Mouse (Mus musculus): ENCODE data around the gene Rangap1.
"Not testable (repeated sequence)": the region's sequence is repeated elsewhere in the genome, so short reads cannot be mapped to it uniquely, and the experiment has no call there.

Rangap1 gene

DNA sequence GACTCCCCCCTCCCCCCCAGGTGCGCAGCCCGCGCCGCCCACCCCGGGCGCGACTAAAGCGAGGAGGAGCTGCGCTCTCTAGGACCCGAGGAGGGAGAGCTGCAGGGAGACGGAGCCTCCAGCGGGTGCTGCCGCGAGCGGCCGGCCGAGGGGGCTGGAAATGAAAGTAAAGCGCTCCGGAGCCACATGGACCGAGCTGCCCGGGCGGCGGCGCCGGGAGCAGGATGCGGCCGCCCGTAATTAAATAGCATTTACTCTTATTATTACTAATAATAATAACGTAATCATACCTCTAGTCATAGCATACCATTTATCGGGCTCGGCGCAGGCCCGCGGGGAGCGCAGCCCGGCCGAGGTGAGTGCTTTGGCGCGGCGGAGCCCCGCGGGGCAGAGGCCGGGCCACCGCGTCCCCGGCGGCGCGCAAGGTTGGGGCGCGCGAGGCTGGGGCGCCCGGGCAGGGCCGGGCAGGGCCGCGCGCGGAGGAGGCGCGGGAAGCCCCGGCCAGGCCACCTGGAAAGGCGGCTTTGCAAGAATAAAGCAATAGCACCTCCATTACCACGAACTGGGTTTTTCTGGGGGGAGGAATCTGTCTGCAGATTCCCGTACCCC lies at the start of gene Rangap1, which contains the start of gene Zc3h7b:
Rangap1 (minus strand) TSS at position 539 of the 609 bp plus-strand sequence.
Zc3h7b (plus strand) TSS at position 66 of the 609 bp plus-strand sequence.
- DNase-seq (ENCODE audit: low spot score in 2 of 2), result peak; percentile 77 to 81

DNA sequence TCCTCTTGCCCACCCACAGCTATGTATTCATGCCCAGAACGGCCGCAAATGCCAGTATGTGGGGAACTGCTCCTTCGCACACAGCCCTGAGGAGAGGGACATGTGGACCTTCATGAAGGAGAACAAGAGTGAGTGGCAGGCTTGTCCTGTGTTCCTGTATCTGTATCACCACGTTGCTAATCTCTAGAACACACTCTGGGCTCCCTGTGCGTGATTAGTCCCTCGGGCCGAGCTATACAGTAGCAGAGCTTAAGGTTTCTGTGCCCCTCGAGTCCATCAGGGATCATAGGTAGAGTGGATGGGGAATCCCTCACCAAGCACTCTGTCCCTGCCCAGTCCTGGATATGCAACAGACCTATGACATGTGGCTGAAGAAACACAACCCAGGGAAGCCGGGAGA lies 47.1 kb upstream of the Rangap1 start:
- no peak for DNase-seq (ENCODE audit: low spot score in 2 of 2)

DNA sequence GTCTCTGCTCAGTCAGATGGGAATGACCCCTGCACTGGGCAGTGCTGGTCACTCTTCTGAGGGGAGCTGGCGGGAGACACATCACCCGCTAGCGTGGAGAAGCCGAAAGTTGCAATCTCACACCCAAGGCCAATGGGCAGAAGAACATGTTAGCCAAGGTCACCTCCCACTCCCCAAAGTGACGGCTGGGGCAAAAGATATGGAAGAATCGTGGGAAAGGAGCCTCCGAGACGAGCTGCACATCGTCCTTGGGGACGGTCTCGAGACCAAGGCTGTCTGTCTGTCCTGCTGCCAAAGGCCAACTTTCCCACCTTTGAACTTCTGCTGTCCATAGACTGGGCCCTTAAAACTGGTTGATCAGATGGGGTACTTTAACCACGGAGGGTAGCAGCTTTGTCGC lies 42.2 kb upstream of the Rangap1 start:
- no peak for DNase-seq (ENCODE audit: low spot score in 2 of 2)

DNA sequence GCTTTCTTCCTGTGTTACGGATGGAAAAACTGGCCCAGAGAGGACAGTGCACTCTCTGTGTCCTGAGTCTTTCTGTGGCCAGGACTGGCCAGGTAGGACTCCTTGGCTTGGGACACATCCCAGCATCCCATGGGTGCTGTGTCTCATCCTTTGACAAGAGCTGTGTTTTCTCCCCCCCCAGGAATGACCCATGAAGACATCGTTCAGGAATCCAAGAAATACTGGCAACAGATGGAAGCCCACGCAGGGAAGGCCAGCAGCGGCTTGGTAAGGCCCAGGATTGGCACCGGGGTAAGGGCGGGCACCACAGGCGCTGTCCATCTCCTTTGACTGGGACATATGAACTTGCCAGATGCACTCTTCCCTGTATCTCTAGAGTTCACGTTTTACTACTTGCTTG lies 40.4 kb upstream of the Rangap1 start:
- DNase-seq (ENCODE audit: low spot score in 2 of 2), result no peak

DNA sequence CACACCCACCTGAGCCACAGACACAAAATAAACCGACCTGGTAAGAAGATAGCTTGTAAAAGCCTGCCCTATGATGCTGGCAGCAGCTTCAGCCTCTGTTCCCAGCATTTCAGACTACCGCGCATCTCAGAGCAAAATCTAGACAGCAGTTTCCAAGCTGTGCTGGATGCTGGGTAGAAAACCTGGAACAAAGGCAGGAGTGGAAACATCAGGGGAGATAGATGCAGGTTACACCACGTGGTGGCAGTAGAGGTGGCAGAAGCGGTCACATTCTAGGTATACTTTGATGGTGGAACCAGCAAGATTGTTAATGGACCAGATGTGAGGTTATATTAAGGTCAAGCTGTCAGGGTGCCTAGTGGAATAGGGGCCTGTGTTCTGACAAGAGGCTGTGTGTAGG lies 39.4 kb upstream of the Rangap1 start:
- no peak for DNase-seq (ENCODE audit: low spot score in 2 of 2)

DNA sequence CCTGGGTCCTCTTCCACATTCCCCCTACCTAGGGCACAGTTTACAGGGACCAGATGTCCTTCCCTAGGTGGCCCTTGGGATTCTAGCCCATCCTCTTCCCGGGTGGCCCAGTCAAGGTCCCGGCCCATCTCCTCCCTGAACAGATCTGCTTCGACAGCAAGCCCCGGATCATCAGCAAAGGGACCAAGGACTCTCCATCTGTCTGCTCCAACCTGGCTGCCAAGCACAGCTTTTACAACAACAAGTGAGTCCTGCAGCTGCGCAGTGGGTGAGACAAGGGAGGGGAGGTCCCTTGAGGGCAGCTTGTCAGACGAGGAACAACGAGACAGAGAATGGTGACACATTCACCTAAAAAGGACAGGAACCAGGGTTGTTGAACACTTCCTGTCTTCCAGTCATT lies 36.5 kb upstream of the Rangap1 start:
- no peak for DNase-seq (ENCODE audit: low spot score in 2 of 2)

DNA sequence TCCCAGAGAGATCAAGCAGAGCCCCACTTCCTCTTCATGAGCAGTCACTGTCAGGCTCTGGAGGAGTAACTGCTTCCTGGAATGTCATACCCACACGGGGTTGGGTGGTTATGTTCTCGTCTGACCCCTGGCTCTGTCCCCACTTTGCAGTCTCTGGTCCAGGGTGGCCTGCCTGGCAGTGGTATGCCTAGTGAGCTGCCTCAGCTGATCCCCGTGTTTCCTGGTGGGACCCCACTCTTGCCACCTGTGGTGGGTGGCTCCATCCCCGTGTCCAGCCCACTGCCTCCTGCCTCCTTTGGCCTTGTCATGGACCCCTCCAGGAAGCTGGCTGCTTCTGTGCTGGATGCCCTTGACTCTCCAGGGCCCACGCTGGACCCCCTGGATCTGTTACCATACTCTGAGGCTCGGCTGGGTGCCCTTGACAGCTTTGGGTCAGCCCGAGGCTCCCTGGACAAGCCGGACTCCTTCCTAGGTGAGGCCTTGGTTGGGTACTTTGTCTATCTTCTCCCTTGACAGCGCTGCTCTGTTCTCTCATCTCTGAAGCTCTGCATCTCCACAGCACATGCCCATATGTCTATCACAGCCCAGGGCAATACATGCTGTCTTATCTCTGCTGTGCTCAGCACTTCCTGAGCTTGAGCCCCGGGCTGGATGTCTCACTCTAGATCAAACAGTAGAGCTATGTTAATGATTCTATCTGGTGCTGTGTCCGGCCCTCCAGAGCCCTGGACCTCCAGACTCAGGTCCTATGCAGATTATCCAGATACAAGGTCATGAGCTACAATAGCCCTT lies 31.5 kb upstream of the Rangap1 start:
- no peak for DNase-seq (ENCODE audit: low spot score in 2 of 2)

DNA sequence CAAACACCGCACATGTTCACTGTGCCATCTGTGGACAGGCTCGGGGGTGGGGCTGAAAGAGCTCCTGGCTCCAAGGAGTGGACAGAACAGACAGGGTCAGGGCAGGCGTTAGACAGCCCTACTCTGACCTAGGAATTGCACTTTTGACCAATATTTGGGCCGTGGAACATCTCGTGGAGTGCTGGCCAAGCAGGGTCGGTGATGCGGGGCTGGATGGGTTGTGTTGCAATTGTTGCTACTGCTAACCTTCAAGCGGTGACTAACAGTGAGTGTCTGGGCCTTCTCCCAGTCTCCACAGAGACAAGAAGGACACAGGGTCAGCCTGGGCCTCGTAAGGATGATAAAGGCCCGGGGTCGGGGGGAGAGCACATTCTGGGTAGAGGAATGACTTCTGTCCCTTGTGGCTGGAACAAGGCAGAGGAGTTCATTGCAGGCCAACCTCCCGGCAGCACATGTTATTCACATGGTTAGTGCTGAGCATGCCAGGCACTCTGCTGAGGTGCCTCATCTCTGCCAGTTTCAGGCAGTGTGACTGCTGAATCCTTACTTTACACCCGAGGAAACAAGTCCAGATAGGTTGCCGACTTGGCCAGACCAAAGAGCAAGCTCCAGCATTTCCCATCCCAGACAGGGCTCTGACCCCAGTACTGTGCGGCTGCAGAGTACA lies 29.3 kb upstream of the Rangap1 start:
- DNase-seq (ENCODE audit: low spot score in 2 of 2), result no peak

DNA sequence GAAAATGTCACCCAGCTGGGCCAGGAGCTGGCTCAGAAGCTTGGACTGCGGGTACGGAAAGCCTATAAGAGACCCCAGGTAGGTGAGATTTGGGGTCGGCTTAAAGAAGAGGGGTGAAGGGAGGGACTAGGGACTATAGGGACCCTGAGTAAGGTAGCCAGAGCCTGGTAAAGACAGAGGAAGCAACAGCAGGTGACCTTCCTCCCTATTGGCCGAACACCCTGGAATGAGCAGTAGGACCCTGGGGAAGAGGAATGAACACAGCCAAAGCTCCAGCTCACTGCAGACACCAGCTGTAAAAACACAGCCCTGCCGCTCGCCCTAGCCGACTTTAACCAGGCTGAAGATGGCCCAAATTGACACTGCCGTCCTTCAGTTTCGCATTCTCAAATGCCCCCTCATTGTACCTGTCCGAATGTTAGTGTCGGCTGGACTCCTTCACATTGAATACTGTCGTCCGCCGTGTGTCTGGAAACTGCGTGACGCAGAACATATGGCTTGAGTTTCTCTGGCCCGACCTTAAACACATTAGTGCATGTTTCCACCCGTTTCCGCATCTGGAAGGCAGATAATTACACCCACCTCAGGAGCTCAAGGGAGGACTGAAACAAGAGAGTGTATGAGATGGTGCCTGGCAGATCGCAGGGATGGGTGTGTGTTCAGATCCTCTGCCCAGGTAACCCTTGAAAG lies 27.2 kb upstream of the Rangap1 start:
- DNase-seq (ENCODE audit: low spot score in 2 of 2), result no peak

DNA sequence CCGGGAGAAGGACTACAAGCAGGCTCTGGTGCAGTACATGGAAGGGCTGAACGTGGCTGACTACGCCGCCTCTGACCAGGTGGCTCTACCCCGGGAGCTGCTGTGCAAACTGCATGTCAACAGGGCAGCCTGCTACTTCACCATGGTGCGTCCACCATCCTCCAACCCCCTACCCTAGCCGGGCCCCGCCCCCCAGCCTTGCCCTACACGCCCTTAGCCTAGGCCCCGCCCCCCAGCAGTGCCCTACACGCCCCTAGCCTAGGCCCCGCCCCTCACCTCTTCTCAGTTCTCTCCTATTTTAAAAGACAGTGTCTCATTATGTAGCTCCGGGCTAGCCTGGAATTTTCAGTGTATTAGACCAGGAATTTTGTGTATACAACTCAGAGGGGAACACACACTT lies 23.7 kb upstream of the Rangap1 start:
- no peak for DNase-seq (ENCODE audit: low spot score in 2 of 2)

DNA sequence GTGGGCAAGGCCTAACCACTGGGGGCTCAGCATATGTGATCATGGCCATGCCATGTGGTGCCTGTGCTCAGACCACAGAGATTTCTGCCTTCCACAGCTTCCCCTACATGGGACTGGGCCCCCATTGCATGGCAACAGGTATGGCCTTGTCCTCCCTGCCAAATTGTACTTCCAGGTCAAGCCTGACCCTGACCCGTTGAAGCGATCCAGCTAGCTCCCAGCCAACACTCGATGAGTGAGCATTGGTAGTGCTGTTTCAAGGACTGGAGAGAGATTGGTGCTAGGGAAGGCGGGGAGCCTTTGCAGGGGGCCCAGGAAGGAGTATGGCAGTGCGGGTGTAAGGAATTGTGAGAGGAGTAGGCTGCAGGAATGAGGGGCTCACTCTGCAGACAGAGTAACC lies 21.1 kb upstream of the Rangap1 start:
- no peak for DNase-seq (ENCODE audit: low spot score in 2 of 2)

DNA sequence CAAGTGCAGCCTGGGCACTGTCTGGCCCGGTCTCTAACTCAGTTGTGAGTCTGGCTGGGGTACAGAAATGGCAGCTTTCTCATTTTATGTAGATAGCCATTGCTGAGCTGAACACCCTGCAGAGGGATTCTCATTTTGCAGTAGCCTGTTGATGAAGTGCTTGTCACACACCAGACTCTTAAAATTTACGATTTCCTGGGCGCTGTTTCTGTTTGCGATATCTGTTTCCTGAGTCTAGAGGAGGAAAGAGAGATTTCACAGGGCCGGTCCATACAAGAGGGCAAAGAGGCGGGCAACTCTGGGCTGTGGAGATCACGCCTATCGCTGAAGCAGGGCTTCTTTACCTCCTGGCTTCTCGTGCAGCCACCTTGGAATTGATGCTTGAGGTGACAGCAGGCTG lies 20.3 kb upstream of the Rangap1 start:
- DNase-seq (ENCODE audit: low spot score in 2 of 2), result no peak

DNA sequence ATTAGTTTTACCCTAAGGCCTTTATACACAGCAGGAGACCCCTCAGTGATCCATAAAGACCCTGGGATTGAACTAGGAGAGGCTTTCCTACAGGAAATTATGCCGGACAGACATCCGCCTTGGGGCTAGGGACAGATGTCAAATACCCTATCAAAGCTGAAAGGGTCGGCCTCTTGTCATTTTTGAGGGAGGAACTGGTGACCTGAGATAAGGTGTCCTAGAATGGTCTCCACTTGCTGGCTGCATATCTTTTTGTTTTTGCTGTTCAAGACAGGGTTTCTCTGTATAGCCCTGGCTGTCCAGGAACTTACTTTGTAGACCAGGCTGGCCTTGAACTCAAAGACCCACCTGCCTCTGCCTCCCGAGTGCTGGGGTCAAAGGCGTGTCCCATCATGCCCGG lies 19.2 kb upstream of the Rangap1 start:
- no peak for DNase-seq (ENCODE audit: low spot score in 2 of 2)

DNA sequence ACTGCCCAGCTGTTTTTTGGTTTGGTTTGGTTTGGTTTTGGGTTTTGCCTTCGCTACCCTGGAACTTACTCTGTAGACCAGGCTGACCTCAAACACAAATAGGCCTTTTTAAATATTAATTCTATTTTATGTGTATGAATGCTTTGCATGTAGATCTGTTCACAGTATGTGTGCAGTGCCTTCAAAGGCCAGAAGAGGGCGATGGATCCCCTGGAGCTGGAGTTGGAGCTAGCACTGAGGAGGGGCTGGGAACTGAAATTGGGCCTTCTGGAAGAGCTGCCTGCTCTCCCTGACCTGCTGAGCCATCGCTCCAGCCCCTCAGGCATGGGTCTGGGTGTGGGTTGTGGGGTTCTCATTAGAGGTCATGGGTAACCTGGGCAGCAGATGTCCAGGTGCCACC lies 16.6 kb upstream of the Rangap1 start:
- DNase-seq (ENCODE audit: low spot score in 2 of 2), result no peak

DNA sequence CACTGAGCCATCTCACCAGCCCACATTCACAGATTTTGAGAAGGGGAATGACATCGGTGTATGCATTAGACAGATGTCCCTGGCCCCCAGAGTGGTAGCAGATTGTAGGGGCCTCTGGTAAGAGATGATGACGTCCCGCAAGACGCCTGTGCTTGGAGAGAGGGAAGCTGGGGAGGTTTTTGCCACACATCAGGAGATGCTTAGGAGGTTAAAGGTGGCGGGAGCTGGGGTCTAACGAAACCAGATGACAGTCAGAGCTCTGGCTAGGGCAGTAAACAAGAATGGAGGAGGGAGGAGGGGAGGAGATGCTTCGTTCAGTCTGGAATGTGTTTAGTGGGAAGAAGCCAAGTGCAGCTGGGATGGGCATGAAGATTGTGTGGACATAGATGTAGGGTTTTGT lies 16.1 kb upstream of the Rangap1 start:
- no peak for DNase-seq (ENCODE audit: low spot score in 2 of 2)

DNA sequence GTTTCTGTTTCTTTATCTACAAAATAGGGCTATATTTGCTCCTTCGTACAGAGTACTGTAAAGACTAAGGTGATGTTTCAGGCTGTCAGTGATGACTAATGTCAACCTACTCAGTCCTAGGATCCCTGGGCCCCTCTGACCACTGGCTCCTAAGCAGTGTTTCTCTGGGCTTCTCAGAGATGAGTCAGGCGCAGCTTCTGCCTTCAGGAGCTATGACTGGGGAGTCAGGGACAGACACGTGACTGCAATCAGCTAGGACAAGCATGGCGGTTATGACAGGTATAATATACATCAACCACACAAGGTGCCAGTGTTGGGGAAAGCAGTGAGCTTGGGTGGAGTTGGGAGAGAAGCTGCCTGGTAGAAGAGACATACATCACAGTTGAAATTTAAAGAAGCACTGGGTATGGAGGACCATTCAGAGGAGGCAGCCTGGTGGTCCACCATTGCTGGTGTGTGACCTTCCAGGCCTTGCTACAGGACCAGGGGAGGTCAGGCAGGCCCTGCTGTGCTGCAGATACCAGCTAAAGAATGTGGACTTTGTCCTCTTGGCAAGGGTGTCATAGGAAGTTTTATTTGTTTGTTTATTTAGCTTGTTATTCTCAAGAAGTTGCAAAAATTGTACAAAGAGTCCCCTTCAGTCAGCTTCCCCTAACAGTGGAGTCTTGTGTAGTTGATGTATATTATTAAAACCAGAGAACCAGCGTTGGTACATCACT lies 15.2 kb upstream of the Rangap1 start:
- DNase-seq (ENCODE audit: low spot score in 2 of 2), result no peak

DNA sequence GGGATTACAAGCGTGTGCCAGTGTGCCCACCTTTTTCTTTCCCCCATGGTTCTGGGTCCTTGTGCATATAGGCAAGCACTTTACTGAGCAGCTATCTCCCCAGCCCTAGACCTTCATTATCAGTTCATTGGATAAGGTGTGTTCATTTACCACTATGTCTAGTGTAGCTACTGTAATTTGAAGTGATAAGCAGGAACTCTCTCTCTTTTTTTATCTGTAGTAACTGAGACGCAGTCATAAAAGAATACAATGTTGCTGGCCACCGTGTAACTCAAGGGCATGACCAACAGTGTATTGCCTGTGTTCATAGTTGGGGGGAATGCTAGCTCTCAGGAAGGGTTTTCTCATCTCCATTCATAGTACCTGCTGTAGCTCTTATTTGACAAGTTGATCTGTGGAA lies 14.2 kb upstream of the Rangap1 start:
- no peak for DNase-seq (ENCODE audit: low spot score in 2 of 2)

DNA sequence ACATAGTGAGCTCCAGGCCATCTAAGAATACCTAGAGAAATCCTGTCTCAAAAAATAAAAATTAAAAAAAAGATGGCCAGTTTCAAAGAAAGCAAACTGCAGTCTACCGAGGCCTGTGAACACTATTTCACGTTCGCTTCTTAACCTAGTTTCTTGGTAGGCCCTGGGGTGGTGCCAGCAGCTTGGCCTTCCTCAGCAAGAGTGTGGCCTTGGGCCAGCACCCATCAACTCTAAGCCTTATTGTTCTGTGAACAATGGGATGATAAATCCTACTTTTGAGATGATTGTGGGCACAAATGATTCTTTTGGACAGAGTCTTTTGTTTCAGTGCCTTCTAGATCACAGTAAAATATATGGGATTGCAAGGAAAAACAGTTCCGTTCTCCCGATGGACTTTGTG lies 13.4 kb upstream of the Rangap1 start:
- no peak for DNase-seq (ENCODE audit: low spot score in 2 of 2)

DNA sequence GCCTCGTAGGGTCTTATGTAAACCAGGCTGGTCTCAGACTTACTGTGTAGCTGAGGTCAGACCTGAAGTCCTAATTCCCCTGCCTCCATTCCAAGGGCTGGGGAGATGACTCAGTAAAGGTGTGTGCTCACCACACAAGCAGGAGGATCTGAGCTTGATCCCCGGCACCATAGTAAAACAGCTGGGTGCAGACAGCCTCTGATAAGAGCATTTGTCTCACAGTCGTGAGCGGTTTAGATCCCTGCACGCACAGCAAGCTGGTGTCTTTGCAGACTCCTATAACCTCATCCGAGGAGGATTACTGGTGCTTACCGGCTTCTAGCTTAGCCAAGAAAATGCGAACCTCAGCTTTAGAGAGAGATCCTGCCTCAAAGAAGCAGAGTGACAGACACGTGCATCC lies 8.3 kb upstream of the Rangap1 start:
- DNase-seq (ENCODE audit: low spot score in 2 of 2), result no peak

DNA sequence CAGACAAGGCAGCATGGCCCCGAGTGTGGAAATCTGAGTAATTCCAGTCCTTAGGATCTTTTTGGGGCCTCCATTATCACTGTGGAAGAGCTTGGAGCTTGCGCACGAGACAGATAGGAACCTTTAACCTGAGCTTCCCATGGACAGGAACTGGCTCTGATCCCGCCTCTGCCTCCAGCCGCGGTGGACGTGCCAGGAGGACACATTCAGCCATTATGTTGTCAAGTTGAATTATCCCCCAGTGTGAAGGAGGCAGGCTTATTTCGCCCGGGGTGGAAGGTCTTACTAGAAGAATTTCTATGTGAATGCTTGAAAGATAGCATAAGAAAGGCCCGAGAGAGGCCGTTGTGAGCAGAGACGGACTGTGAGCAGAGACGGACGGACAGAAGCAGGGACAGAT lies 4.4 kb upstream of the Rangap1 start:
- DNase-seq (ENCODE audit: low spot score in 2 of 2), result no peak

DNA sequence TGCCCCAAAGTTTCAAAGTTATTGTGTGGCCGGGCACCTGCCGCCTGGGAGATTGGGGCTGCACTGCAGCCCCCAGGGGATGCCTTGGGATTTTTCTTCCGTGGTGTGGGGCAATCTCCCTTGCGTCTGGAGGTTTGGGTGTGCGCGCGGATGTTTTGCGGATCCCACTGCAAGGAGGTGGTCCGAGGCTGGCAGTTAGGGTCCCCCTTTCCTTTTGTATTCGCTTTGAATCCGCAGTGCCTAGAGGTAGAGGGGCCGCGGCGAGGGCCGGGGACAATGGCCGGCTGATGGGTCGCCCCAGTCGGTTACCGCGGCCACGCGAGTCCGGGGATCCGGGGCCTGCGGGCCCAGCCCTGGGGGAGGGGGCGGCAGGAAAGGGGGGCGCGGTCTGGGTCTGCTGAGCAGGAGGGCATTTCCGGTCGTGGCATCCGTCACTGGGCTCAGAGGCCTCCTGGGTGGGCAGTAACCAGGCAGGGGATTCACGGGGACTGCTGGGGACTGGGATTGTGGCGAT lies 328 bp upstream of the Rangap1 start:
- peak; percentile 63 to 78 for DNase-seq (ENCODE audit: low spot score in 2 of 2)

DNA sequence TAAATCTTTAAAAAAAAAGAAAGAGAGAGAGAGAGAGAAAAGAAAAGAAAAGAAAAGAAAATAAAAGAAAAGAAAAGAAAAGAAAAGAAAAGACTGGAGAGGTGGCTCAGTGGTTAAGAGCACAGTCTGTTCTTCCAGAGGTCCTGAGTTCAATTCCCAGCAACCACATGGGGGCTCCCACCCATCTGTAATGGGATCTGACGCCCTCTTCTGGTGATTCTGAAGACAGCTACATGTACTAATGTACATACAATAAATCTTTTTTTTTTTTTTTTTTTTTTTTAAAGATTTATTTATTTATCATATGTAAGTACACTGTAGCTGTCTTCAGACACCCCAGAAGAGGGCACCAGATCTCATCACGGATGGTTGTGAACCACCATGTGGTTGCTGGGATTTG lies 3.0 kb downstream of the Rangap1 start:
- DNase-seq (ENCODE audit: low spot score in 2 of 2), result not testable (repeated sequence)

Measured in urinary bladder, postnatal 4 days (tissue).